Mouse (Mus musculus) thymus, adult 2 months (tissue): ENCODE measurements around the gene Fam92b. TPM values are rescaled to one million over a fixed set of nuclear protein-coding genes. Genes with fewer than 3 reads are reported as not detected.

ENCODE experiments used
- DNase-seq: peaks from one replicate; pipeline ENCODE4 v3.0.0; 2021
- H3K27ac ChIP-seq: fragments of 200-500 bp; 2 replicates; pipeline ENCODE4 v1.5.1; 2012; ENCODE audit warnings: low read length, control low read depth; ENCODE audit not compliant: control insufficient read depth, insufficient read depth
- H3K27me3 ChIP-seq: fragments of 200-500 bp; 2 replicates; pipeline ENCODE4 v1.6.1; 2012; ENCODE audit warnings: mild to moderate bottlenecking, low read length, moderate library complexity, mixed read lengths; ENCODE audit not compliant: control insufficient read depth, insufficient read depth
- H3K36me3 ChIP-seq: fragments of 200-500 bp; 2 replicates; pipeline ENCODE4 v1.6.1; 2012; ENCODE audit warnings: mild to moderate bottlenecking, low read length, moderate library complexity; ENCODE audit not compliant: control insufficient read depth, insufficient read depth
- H3K4me1 ChIP-seq: fragments of 200-500 bp; replicated peaks from 2 replicates; pipeline ENCODE4 v1.6.1; 2012; ENCODE audit warnings: low read length; ENCODE audit not compliant: control insufficient read depth, insufficient read depth
- H3K4me3 ChIP-seq: fragments of 200-500 bp; 2 replicates; pipeline ENCODE4 v1.5.1; 2012; ENCODE audit warnings: mild to moderate bottlenecking, low read length, control low read depth, moderate library complexity; ENCODE audit not compliant: control insufficient read depth, insufficient read depth
- CTCF ChIP-seq: fragments of 200-500 bp; IDR thresholded peaks from 2 replicates; pipeline ENCODE4 v1.5.1; 2012; ENCODE audit warnings: mild to moderate bottlenecking, control low read depth, low read length, moderate library complexity, borderline replicate concordance; ENCODE audit not compliant: control insufficient read depth, poor library complexity, insufficient read depth; ENCODE audit errors: extremely low read depth
- POLR2A ChIP-seq: fragments of 200-500 bp; IDR thresholded peaks from 2 replicates; pipeline ENCODE4 v1.6.1; 2012; ENCODE audit warnings: mild to moderate bottlenecking, low read length, control low read depth, moderate library complexity; ENCODE audit not compliant: control insufficient read depth, poor library complexity, insufficient read depth; ENCODE audit errors: extremely low read depth
- WGBS: fragments of 180-500 bp; shearing (Covaris S2); methylation state at CpG from one replicate; pipeline ENCODE4 v1.1.7; 2018; 5-methylcytosine and 5-hydroxymethylcytosine counted together
- polyA plus RNA-seq: library from polyadenylated mRNA; depleted of rRNA; stranded (reverse); fragments of >200 nt; gene quantifications from 2 replicates; pipeline ENCODE4 v1.2.3, GENCODE M21; 2012; rRNA removed

Fam92b gene
- 0.39 TPM in 1 of 2 replicates, not detected in the other for polyA plus RNA-seq

- DNase-seq, result peak; percentile 47
- Histone ChIP-seq H3K27me3 (no peaks in the 10 kb centered on the region), H3K36me3 (no peaks in the 10 kb centered on the region), H3K4me1 (peaks cover 11% of the 10 kb centered on the region), H3K4me3 (no peak within 1 kb of the TSS; the same call in 1 of the 2 replicates), H3K27ac (no peak within 1 kb of the TSS)
- 4% methylated on average over 25 of the region's 26 CpGs for WGBS
- TF ChIP-seq POLR2A (no peak), CTCF (no peak)
Observed at GRCm38 (mm10) chr8:120177318-120178123, at the start of gene Fam92b. Gene Fam92b (minus strand): TSS chr8:120177466.

DNA sequence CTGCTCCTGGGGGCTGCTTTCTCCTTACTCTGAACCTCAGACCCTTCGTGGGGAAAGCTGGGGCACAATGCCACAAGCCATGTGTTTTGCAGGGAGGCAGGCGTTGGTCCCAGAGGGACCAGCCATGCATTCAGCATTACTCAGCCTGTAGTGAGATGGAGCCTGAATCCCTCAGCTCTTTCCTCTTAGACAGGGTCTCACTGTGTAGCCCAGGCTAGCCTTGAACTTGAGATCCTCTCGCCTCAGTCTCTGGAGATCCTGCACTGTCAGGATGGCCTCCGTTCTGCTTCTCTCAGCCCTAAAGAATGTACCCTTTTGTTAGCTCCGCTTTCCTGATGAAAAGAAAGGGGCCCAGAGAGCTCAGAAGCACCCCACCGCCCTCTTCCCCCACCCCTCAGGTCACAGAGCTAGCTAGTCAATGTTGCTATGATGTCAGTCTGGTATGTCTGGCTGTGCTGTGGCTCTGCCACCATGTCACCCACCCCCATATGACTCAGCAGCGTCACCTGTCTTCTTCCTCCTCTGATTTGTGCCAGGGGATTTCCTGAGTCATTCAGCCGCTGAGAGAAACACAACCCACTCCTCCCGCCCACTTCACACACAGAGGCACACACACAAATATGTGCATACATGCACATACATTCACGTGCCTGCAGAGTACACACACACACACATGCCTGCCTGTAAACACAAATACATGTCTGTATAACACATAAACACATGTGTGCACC lies 48.3 kb upstream of the Fam92b start:
- 26% methylated on average over 10 of the region's 10 CpGs for WGBS
- Histone ChIP-seq H3K4me3 (no peak overlapping the region), H3K27me3 (peaks cover 20% of the 10 kb centered on the region), H3K36me3 (no peaks in the 10 kb centered on the region), H3K4me1 (peaks cover 14% of the 10 kb centered on the region), H3K27ac (no peak overlapping the region)
- no peak for TF ChIP-seq CTCF
- no peak for TF ChIP-seq POLR2A
- DNase-seq, result peak; percentile 36

DNA sequence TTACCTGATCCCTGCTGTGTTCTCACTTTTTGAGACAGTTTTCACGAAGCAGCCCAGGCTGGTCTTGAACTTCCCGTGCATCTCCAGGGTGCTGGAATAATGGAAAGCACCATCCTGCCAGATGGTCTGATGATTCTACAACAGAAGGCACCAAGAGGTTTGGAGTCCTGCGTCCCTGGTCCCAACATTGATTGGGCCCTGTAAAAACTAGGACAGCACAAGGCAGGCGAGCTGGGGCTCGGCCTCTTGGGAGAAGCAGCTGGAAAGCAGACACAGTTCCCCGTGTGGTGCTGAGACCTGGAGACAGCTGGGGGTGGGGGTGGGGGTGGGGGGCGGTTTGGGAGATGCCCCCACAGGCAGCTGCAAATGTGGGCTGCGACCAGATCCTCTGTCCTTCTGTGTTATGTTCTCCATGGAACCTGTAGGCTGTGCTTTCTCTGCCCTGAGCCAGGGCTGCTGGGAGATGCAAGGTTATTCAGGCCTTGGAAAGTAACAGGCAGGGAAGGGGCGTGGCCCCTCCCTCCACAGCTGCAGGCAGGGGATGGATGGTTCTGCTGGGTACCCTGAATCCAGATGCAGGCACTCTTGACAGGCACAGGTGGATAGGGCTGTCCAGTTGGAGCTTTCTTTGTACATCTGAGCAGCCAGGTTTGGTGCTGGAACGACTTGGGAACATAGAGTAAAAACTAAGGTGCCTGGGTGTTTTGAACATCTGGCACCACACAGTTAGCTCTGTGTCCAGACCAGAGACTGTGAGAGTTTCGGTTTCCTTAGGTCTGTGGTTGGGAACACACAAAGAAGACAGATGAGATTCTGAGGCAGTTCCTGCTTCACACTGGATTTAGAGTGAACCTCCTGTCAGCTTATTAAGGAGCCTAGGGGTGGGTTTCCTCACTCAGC lies 47.5 kb upstream of the Fam92b start:
- no peak for DNase-seq
- H3K27ac ChIP-seq, result no peak overlapping the region
- 47% methylated on average over 11 of the region's 11 CpGs for WGBS
- TF ChIP-seq CTCF, result no peak
- no peak for TF ChIP-seq POLR2A
- no peaks in the 10 kb centered on the region for H3K36me3 ChIP-seq
- peaks cover 16% of the 10 kb centered on the region for H3K27me3 ChIP-seq
- H3K4me1 ChIP-seq, result peaks cover 14% of the 10 kb centered on the region
- no peak overlapping the region for H3K4me3 ChIP-seq

GRCm38 (mm10) chr8:120222548-120222947 lies 45.3 kb upstream of the Fam92b start:
- Histone ChIP-seq H3K4me3 (no peak overlapping the region), H3K4me1 (peaks cover 9% of the 10 kb centered on the region), H3K36me3 (no peaks in the 10 kb centered on the region), H3K27me3 (peaks cover under 1% of the 10 kb centered on the region; the same call in 1 of the 2 replicates), H3K27ac (no peak overlapping the region)
- WGBS, result 91% methylated on average over 11 of the region's 11 CpGs
- DNase-seq, result no peak
- TF ChIP-seq POLR2A (no peak), CTCF (no peak)

- Histone ChIP-seq H3K27me3 (no peaks in the 10 kb centered on the region), H3K4me1 (no peaks in the 10 kb centered on the region; the same call in 1 of the 2 replicates), H3K27ac (no peak overlapping the region), H3K36me3 (no peaks in the 10 kb centered on the region), H3K4me3 (no peak overlapping the region)
- no peak for TF ChIP-seq POLR2A
- no peak for TF ChIP-seq CTCF
- no peak for DNase-seq
- WGBS, result 67% methylated on average over 13 of the region's 13 CpGs
Observed at GRCm38 (mm10) chr8:120216855-120217830, 39.9 kb upstream of the Fam92b start.
